Mouse (Mus musculus): ENCODE measurements around the gene Hilpda.

Gene Hilpda

GRCm38 (mm10) chr6:29278513-29279267 is 6.4 kb downstream of the Hilpda start:
- peak; percentile 15 for DNase-seq (ENCODE audit: low spot score)

- DNase-seq (ENCODE audit: low spot score), result no peak
These were observed 7.0 kb downstream of the Hilpda start, which contains the start of gene Fam71f2 for GRCm38 (mm10) chr6:29279293-29279692. TSS of gene Fam71f2 (plus strand) at chr6:29279593.

- DNase-seq (ENCODE audit: low spot score), result no peak
These were observed 8.4 kb downstream of the Hilpda start for GRCm38 (mm10) chr6:29280671-29281070.

GRCm38 (mm10) chr6:29286870-29287269 is 14.6 kb downstream of the Hilpda start:
- no peak for DNase-seq (ENCODE audit: low spot score)

- DNase-seq (ENCODE audit: low spot score), result no peak
These were observed 15.2 kb downstream of the Hilpda start for GRCm38 (mm10) chr6:29287481-29287880.

- no peak for DNase-seq (ENCODE audit: low spot score)
These were observed 15.7 kb downstream of the Hilpda start for GRCm38 (mm10) chr6:29287944-29288343.

- DNase-seq (ENCODE audit: low spot score), result no peak
These were observed 16.4 kb downstream of the Hilpda start for GRCm38 (mm10) chr6:29288651-29289050.

- DNase-seq (ENCODE audit: low spot score), result no peak
These were observed 26.8 kb downstream of the Hilpda start for GRCm38 (mm10) chr6:29299112-29299511.

- DNase-seq (ENCODE audit: low spot score), result no peak
These were observed 31.0 kb downstream of the Hilpda start for GRCm38 (mm10) chr6:29303251-29303650.

- DNase-seq (ENCODE audit: low spot score), result no peak
These were observed 31.4 kb downstream of the Hilpda start for GRCm38 (mm10) chr6:29303726-29304125.

- no peak for DNase-seq (ENCODE audit: low spot score)
These were observed 33.2 kb downstream of the Hilpda start for GRCm38 (mm10) chr6:29305462-29305861.

GRCm38 (mm10) chr6:29308846-29309605 is 36.7 kb downstream of the Hilpda start:
- DNase-seq (ENCODE audit: low spot score), result no peak

- DNase-seq (ENCODE audit: low spot score), result no peak
These were observed 41.5 kb downstream of the Hilpda start for GRCm38 (mm10) chr6:29313690-29314202.

GRCm38 (mm10) chr6:29317286-29317685 is 45.0 kb downstream of the Hilpda start:
- no peak for DNase-seq (ENCODE audit: low spot score)

GRCm38 (mm10) chr6:29317941-29318340 is 45.7 kb downstream of the Hilpda start:
- DNase-seq (ENCODE audit: low spot score), result no peak

- no peak for DNase-seq (ENCODE audit: low spot score)
These were observed 46.6 kb downstream of the Hilpda start, which contains the start of gene Fam71f1 for GRCm38 (mm10) chr6:29318879-29319278. TSS of gene Fam71f1 (plus strand) at chr6:29319140.

- DNase-seq (ENCODE audit: low spot score), result no peak
These were observed 49.3 kb downstream of the Hilpda start for GRCm38 (mm10) chr6:29321586-29321985.

GRCm38 (mm10) chr6:29322147-29322546 is 49.9 kb downstream of the Hilpda start:
- no peak for DNase-seq (ENCODE audit: low spot score)

GRCm38 (mm10) chr6:29322735-29323134 is 50.4 kb downstream of the Hilpda start:
- no peak for DNase-seq (ENCODE audit: low spot score)
